Mouse (Mus musculus): ENCODE data around the gene Hhat.
A peak's percentile ranks its signal among the peaks of the same experiment; 100 is the strongest.

Gene Hhat

GRCm38 (mm10) chr1:192481446-192481845, 289.6 kb downstream of the Hhat start:
- DNase-seq = no peak

DNA sequence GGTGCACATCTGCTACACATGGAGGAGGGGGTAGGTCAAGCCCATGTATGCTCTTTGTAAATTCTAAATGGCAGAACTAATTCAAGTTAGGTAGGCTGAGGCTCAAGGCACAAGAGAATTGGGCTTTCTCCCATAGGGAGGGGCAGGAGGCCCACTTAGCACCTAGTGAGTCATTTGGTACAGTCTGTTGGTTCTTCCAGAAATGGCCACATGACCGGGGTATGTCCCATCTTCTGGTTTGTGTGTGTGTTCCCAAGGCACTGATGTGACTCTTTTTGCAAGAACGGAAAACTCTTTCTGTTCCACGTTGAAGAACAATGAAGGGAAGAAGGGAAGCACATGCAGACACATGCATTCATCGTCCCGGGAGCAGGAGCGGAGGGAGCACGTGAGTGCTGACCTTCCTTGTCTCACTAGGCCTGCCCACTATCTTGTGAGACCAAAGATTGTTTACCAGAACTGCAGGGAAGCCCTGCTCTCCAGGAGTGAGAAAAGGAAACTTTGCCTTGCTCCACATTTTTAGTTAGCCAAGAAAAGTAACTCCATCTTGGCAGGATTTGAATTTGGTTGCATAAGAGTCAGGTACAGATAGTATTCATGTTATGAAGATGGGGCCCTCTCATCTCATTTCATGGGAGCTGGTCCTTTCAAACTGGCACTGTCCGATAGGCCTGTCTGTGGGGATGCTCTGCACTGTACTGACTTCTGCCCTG, 290.8 kb downstream of the Hhat start:
- DNase-seq = no peak

GRCm38 (mm10) chr1:192478176-192478575, 292.8 kb downstream of the Hhat start:
- no peak for DNase-seq

DNA sequence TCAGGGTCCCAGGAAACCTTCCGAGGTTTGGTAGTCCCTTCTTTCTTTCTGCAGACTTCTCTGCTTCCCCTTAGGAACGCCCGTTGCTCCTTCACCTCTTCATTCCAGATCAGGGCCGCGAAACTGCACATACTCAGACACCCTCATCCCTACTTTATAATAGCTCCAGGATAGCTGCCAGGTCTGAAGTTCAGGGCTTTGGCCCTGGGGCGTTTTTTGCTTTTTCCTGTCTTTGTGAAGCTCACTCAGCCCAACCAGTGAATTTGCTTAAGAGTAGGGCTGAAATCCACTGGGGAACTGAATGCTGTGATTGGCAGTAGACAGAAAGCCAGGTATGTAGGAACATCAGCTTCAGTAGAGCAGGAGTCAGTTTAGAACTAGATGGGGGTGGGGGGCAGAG, 293.5 kb downstream of the Hhat start:
- DNase-seq = peak; percentile 33

DNA sequence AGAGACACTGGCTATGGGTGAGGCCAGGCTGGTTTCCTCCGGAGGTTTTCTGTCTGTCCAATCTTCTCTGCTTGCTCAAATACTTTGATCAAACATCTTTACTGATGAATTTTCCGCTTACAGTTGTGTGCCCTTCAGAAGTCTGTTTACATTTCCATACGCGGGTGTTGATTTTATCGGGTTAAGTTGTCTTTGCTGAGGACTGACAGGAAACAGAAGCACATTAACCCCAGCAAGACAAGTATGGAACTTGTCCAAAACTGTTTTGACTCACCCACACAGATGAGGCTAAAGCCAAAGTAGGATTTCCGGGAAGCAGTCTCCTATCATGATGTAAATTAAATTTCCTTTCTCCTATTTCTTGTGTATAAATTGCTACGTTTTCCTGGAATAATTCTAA, 294.3 kb downstream of the Hhat start:
- DNase-seq = peak; percentile 59

- DNase-seq = no peak
Measured at GRCm38 (mm10) chr1:192473134-192473533, 297.9 kb downstream of the Hhat start.

DNA sequence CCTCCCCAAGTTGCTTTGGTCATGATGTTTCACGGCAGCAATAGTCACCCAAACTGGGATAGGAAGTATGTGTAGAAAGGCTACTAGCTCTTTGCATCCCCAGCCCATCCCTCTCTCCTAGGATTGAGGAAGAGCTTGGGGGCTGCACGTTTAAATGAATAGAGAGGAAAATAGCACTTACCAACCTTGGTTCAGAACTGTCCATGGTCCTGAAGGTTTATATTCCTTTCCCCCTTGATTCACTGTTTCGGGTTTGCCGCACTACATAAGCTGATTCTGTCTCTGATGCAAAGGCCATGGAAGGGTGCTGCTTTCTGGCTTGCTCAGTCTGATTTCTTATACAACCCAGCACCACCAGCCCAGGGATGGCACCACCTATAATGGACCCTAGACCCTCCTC, 298.7 kb downstream of the Hhat start:
- no peak for DNase-seq

- DNase-seq = no peak
Measured at GRCm38 (mm10) chr1:192463732-192464131, 307.3 kb downstream of the Hhat start.

GRCm38 (mm10) chr1:192457526-192458206, 313.4 kb downstream of the Hhat start:
- peak; percentile 61 for DNase-seq

DNA sequence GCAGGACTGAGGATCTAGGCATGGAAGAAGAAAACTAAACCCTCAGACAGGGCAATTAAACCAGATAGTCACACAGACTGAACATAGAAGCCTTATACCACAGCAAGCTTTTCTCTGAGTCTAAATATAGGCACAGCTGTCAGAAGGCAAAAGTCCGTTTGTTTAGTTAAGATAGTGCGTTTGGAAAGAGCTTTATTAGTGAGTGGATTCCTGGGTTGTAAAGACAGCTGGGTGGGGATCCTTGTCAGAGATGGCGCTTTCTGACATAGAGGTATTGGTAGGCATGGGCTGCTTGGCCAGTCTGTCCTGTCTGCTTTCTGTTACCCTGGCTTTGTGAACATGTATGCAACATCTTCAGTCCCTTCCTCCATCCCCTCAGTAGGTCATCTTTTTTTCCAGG, 314.0 kb downstream of the Hhat start:
- DNase-seq = no peak

- no peak for DNase-seq
Measured at GRCm38 (mm10) chr1:192454981-192455380, 316.0 kb downstream of the Hhat start.

DNA sequence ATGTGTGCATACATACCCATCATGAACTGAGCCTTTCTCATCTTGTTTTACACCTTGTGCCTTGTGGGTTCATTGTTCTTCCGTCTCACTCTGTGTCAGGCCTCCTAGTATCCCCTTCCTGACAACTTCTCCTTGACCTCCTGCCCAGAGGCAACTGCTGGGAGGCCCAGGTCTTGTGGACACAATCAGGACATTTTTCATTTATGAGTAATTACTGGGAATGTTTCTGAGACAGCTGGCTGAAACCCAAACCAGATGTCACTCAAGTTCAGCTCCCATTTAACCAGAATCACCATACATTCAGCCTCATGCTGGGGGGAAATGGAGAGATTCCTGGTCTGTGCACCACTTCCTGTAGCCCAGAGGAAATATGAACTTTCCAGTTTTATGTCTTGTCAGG, 316.5 kb downstream of the Hhat start:
- DNase-seq = no peak

DNA sequence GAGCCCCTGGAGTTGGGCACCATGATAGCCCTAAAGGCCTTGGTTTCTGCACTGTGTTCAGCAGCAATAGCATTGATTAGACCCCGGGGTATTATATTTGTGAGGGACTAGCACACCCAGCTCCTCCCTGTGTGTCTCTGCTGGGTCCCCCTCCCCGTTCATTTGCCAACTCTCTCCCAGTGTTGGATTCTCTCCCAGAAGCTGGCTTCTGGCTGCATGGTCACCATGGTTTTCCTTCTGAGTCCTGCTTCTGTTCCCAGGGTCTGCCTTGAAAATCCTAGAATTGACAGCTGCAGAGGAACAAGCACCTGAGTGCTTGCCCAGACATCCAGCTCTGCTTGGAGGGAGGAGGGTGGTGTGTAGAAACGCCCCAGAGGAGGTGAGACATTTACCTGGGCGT, 319.3 kb downstream of the Hhat start:
- no peak for DNase-seq

DNA sequence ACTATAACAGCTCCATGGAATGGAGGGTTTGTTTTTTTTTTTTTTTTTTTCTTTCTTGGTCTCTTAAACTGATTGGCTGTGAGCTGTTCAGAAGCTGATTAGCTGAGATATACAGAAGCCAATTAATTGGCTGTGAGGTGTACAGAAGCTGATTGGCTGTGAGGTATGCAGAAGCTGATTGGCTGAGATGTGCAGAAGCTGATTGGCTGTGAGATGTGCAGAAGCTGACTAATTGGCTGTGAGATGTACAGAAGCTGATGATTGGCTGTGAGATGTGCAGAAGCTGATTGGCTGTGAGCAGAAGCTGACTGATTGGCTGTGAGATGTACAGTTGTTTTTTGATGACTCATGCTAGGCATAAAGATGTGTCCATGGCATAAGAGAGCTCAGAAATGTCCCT, 320.6 kb downstream of the Hhat start:
- DNase-seq = no peak

DNA sequence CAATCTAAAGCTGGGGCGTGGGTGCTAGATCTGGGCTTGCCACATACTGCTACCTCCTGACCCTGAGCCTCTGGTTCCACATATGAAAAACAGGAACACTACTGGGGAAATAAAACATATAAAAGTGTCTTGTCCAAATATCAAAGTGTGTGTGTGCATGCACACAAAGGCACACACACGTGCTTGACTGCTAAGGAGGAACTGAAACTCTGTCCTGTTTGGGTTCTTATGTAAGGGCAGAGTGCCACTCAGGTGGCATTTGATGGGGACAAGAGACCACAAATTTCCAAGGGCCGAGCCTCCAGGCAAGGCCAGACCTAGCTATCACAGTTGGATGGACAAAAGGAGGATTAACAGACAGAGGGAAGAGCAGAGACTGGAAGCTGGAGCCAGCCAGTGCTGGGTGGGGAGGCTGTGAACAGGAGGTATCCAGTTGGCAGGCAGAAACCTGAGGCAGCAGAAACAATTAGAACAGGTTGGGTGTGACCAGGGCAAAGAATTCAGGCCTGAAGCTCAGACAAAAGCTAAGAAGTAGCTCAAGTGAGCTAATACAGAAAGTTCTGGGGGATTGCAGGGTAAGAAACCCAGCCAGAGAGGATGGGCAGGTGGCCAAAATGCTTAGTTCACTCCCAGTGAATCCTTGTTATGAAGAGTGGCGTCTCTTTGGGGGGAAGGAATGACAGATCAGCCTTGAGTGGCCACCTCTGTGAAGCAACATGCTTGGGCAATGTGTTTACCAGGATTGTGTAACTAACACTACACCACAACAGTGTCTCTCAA, 321.3 kb downstream of the Hhat start:
- peak; percentile 13 for DNase-seq

- no peak for DNase-seq
Measured at GRCm38 (mm10) chr1:192448512-192448911, 322.5 kb downstream of the Hhat start.

DNA sequence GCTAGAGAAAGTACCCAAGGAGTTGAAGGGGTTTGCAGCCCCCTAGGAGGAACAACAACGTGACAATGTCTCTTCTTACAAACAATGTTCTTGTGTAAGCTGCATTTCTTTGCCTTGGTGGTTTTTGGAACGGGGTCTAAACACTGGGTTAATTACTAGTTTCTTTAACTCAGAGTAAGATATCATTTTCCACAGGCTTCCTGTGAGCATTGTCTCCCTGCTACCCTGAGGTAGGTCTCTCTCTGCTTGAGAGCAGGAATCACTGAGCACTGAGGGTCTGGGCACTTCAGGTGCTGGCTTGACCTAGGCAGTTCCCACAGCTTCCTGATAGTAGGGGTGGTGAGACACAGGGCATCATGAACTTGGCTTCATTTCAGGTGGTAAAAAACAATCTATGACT, 323.4 kb downstream of the Hhat start:
- no peak for DNase-seq

Data from lung, postnatal 10 days (tissue).